Mouse (Mus musculus) MEL (cell line): ENCODE data around the gene Mef2d.

Source experiments
- CTCF ChIP-seq, 3 experiments: IDR thresholded peaks in 2 of 3; conservative IDR thresholded peaks in 1 of 3; 2 replicates each; pipeline ENCODE4 v1.5.1; 2011 to 2012; ENCODE audit warnings: low read length in 3 of 3, low read depth in 2 of 3, mild to moderate bottlenecking in 2 of 3, improper control_type of control experiment in 1 of 3, inconsistent platforms in 1 of 3, mixed read lengths in 1 of 3, moderate library complexity in 1 of 3; ENCODE audit not compliant: control insufficient read depth in 1 of 3, insufficient read depth in 1 of 3, poor library complexity in 1 of 3, severe bottlenecking in 1 of 3
- EP300 ChIP-seq, 2 experiments: IDR thresholded peaks; 2 replicates each; pipeline ENCODE4 v1.6.1; 2011; ENCODE audit warnings: improper control_type of control experiment in 2 of 2, low read length in 2 of 2, low read depth in 1 of 2, mild to moderate bottlenecking in 1 of 2
- MAX ChIP-seq: IDR thresholded peaks from 2 replicates; pipeline ENCODE4 v1.6.1; 2011; ENCODE audit warnings: low read length, improper control_type of control experiment
- POLR2A ChIP-seq, 2 experiments: IDR thresholded peaks; 2 replicates each; pipeline ENCODE4 v1.6.1; 2011 to 2012; ENCODE audit warnings: low read length in 2 of 2, mild to moderate bottlenecking in 2 of 2, control low read depth in 1 of 2, improper control_type of control experiment in 1 of 2, low read depth in 1 of 2, moderate library complexity in 1 of 2; ENCODE audit not compliant: control insufficient read depth in 1 of 2, insufficient read depth in 1 of 2, poor library complexity in 1 of 2
- POLR2AphosphoS2 ChIP-seq: IDR thresholded peaks from 2 replicates; pipeline ENCODE4 v1.6.1; 2011; ENCODE audit warnings: low read length, improper control_type of control experiment
- SMC3 ChIP-seq: IDR thresholded peaks from 2 replicates; pipeline ENCODE4 v1.6.1; 2011; ENCODE audit warnings: low read depth, low read length, improper control_type of control experiment
- UBTF ChIP-seq: IDR thresholded peaks from 2 replicates; pipeline ENCODE4 v1.6.1; 2012; ENCODE audit warnings: low read depth, mild to moderate bottlenecking, inconsistent platforms, low read length, improper control_type of control experiment, moderate library complexity, borderline replicate concordance; ENCODE audit not compliant: insufficient read depth
- USF1 ChIP-seq: IDR thresholded peaks from 2 replicates; pipeline ENCODE4 v1.6.1; 2014; ENCODE audit warnings: low read depth, mild to moderate bottlenecking, inconsistent platforms, low read length, improper control_type of control experiment, moderate library complexity
- ZNF384 ChIP-seq: IDR thresholded peaks from 2 replicates; pipeline ENCODE4 v1.6.1; 2012; ENCODE audit warnings: low read depth, mild to moderate bottlenecking, inconsistent platforms, low read length, improper control_type of control experiment

DNA sequence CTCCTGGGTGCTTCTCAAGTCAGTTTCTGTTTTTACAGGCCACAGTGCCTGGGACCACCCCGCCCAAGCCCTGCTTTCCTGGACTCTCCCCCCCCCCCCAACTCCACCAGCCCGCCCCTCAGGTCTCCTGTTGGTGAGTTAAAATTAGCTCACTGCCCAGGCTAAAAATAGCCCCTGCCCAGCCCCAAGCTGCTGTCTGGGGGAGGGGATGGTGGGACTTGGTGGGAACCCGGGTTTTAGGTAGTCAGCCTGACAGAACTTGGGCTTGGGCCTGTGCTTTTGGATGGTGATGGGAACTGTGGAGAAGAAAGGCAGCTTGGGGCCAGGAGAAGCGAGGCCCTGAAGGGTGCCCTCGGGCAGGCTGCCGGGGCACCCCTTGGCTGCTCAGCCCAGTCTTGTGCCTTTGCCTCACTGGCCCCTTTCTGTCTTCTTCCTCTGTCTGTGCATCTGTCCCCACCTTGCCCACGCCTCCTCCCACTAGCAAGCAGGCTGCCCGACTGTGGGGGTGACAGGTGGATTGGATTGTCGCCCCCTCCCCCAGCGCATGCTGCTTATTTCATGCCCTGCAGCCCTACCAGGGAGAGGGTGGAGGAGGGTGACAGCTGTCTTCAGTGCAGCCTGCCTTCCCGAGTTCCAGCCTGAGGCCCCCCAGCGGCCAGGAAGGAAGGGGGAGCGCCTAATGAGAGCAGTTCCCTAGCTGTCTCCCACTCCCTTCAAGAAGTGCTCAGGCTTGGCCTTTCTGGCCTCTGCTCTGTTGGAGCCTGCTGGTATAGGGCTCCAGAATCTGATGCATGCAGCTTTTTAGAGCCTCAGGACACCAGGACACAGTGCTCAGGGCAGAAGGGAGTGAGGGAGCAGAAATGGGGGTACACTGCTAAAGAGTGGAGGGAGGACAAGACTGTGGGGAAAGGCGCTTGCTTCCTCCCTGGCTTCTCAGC, 8.2 kb downstream of the Mef2d start:
- TF ChIP-seq UBTF: no peak
- TF ChIP-seq CTCF (IDR thresholded peaks at IDR 0.05 in 2 of 3, conservative IDR thresholded peaks at IDR 0.05 in 1 of 3; ENCODE audit: control insufficient read depth in 1 of 3, insufficient read depth in 1 of 3, low read depth in 2 of 3, low read length in 3 of 3, poor library complexity in 1 of 3, severe bottlenecking in 1 of 3): no peak
- TF ChIP-seq EP300 (IDR thresholded peaks at IDR 0.05; ENCODE audit: low read depth in 1 of 2, low read length in 2 of 2): no peak
- TF ChIP-seq POLR2A (IDR thresholded peaks at IDR 0.05; ENCODE audit: control insufficient read depth in 1 of 2, insufficient read depth in 1 of 2, low read depth in 1 of 2, low read length in 2 of 2, poor library complexity in 1 of 2): no peak
- TF ChIP-seq USF1: no peak
- no peak for TF ChIP-seq ZNF384
- TF ChIP-seq SMC3: no peak
- TF ChIP-seq POLR2AphosphoS2: no peak
- TF ChIP-seq MAX: no peak
